Mouse (Mus musculus): ENCODE results near the gene Gm20479. TPM values are rescaled to one million over a fixed set of nuclear protein-coding genes. Genes with fewer than 3 reads are reported as not detected.

Gene Gm20479
- polyA plus RNA-seq, 1 experiment: not detected

DNA sequence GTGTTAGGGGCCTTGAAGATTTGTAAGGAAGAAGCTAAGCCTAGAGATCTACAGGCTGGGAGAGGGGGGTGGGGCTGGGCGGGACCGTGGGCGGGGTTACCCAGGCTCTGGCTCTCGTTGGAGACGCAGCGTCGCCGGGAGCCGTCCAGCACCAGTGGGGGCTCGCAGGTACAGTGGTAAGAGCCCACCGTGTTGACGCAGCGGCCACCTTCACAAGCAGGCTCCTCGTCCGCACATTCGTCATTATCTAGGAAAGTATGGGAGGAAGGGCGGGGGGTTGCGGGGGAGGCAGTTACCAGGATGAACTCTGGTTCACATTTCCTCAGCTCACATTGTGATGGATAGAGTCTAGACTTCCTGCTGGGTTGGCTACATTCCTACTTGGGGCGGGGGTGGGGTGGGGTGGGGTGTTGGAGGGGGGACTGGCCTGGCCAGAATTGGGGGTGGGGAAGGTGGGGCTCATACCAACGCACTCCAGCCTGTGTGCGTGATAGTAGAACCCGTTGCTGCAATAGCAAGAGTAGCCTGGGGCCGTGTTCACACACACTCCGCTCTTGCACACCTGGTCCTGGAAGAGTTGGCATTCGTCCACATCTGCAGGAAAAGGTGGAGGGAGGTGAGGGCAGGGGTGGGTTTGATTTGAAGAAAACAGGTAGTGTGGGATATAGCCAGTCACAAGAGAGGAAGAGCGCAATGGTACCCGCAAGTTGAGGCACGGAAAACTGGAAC lies 48.2 kb downstream of the Gm20479 start:
- DNase-seq (ENCODE audit: low read depth): no peak
- TF ChIP-seq CTCF (IDR thresholded peaks at IDR 0.05; ENCODE audit: borderline replicate concordance, extremely low read depth, insufficient read depth, insufficient read length) (no peak), POLR2A (IDR thresholded peaks at IDR 0.05; ENCODE audit: borderline replicate concordance, extremely low read depth, insufficient read depth, insufficient read length, poor library complexity, severe bottlenecking) (no peak)

DNA sequence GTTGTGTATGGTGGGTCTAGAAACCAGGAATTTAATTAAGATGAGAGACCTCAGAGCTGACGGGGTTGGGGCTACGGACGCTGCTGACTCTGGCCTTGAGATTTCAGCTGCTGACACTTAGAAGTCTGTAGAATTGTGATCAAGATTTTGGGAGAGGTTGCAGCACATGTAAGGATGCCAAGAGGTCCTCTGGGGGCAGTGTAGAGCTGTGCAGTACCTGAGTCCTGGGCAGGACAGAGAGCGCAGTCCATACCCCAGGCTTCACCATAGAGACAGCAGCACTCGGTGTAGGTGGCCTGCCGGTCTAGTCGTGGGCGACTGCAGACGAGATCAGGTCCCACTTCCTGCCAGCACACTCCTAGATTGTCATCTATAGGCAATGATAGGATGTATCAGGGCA lies 49.7 kb downstream of the Gm20479 start:
- no peak for DNase-seq (ENCODE audit: low read depth)
- TF ChIP-seq POLR2A (IDR thresholded peaks at IDR 0.05; ENCODE audit: borderline replicate concordance, extremely low read depth, insufficient read depth, insufficient read length, poor library complexity, severe bottlenecking): no peak
- TF ChIP-seq CTCF (IDR thresholded peaks at IDR 0.05; ENCODE audit: borderline replicate concordance, extremely low read depth, insufficient read depth, insufficient read length): 0 out of 2 replicates have a peak, but pooled peaks have one; percentile 23

DNA sequence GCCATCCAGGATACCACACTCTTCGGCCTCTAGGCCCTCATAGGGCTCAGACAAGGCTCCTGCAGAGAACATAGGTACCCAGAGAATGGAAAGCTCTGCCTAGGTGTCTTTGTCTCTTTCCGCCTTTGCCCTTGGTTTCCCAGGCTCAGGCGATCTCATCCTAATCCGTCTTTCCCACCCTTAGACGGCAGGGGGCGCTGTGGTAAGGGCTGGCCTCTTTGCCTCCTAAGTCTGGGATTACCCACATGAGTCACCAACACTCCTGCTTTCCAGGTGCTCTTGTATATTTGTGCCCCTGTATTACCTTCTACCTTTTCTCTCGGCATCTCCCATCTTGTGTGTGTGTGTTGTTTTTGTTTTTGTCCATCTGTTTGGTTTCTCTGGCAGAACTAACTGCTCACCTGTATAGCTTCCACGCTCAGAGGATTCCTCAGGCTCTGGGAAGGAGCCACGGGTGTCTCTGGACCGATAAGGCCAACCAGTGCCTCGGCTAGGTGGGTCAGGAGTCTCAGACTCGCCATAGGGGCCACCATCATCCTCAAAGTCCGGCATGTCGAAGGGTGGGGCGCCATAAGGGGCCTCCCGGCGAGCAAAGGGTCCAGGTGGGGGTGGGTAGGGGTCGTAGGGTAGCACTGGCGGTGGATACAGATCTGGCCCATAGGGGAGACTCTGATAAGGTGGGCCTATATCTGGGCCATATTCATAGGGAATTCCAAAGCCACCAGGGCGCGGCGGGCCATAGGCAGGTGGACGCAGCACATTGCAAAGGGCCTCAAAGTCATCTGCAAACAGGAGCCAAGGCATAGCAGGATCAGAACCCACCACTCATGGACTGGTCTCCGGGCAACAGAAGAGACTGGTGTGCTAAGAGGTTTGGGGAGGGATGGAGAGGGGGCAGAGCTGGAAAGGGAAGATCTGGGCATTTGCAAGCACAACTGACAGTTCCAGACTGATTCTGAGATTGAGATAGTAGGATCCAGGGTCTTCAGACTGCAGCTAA lies 50.8 kb downstream of the Gm20479 start:
- no peak for TF ChIP-seq POLR2A (IDR thresholded peaks at IDR 0.05; ENCODE audit: borderline replicate concordance, extremely low read depth, insufficient read depth, insufficient read length, poor library complexity, severe bottlenecking)
- peak; percentile 66 for TF ChIP-seq CTCF (IDR thresholded peaks at IDR 0.05; ENCODE audit: borderline replicate concordance, extremely low read depth, insufficient read depth, insufficient read length)
- DNase-seq (ENCODE audit: low read depth): no peak

DNA sequence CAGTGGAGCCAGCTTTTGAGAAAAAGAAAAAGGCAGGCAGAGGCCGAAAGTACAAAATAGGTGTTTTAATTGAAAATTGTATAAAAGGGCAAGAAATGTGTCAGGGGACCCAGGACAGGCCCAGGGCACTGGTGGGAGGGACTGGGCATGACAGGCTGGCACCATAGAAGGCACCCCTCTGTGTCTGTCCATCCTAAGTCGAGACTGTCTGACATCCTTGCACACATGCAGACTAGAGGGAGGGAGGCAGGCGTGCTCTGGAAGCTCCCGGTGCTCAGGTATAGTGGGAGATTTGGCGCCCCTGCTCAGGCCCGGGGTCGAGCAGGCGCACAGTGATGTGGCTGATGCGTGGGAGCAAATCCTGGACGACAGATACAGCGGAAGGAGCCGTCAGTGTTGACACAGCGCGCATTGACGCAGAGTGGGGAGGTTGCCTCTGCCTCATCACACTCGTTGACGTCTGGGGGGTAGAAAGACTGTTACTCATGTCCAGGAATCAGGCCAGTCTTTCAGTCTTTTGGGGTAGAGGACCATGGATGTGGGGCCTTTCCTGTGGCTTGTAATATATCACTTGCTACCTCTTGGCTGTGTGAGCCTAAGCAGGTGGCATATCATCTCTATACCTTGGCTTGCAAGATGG lies 52.0 kb downstream of the Gm20479 start:
- no peak for DNase-seq (ENCODE audit: low read depth)
- TF ChIP-seq CTCF (IDR thresholded peaks at IDR 0.05; ENCODE audit: borderline replicate concordance, extremely low read depth, insufficient read depth, insufficient read length) (no peak), POLR2A (IDR thresholded peaks at IDR 0.05; ENCODE audit: borderline replicate concordance, extremely low read depth, insufficient read depth, insufficient read length, poor library complexity, severe bottlenecking) (no peak)

Other genes starting within 250 kb of the Gm20479 start
- 0.05 TPM in 1 of 2 replicates, not detected in the other for gene Cyp2f2, start 237.5 kb downstream of the Gm20479 start, polyA plus RNA-seq (2012; rRNA removed)
- not detected in 2 replicates for gene Cyp2t4, start 203.7 kb downstream of the Gm20479 start, polyA plus RNA-seq (2012; rRNA removed)
- gene Egln2, start 190.6 kb downstream of the Gm20479 start, polyA plus RNA-seq (2012; rRNA removed): 129 and 131 TPM in 2 replicates
- 81.4 and 86.7 TPM in 2 replicates for gene Rab4b, start 178.5 kb downstream of the Gm20479 start, polyA plus RNA-seq (2012; rRNA removed)
- 0.16 TPM in 1 of 2 replicates, not detected in the other for gene Gm21983, start 176.3 kb downstream of the Gm20479 start, polyA plus RNA-seq (2012; rRNA removed)
- gene Mia, start 176.3 kb downstream of the Gm20479 start, polyA plus RNA-seq (2012; rRNA removed): 12.3 and 14.6 TPM in 2 replicates
- 11.9 and 13.2 TPM in 2 replicates for gene BC024978, start 161.6 kb downstream of the Gm20479 start, polyA plus RNA-seq (2012; rRNA removed)
- 320 and 444 TPM in 2 replicates for gene Snrpa, start 161.1 kb downstream of the Gm20479 start, polyA plus RNA-seq (2012; rRNA removed)
- 15.3 and 15.9 TPM in 2 replicates for gene Itpkc, start 128.8 kb downstream of the Gm20479 start, polyA plus RNA-seq (2012; rRNA removed)
- gene Coq8b, start 124.4 kb downstream of the Gm20479 start, polyA plus RNA-seq (2012; rRNA removed): 42.6 and 50.1 TPM in 2 replicates
- gene Numbl, start 99.0 kb downstream of the Gm20479 start, polyA plus RNA-seq (2012; rRNA removed): 109 and 112 TPM in 2 replicates
- 24.3 and 24.4 TPM in 2 replicates for gene Ltbp4, start 19.7 kb downstream of the Gm20479 start, polyA plus RNA-seq (2012; rRNA removed)
- gene Shkbp1, start 1.4 kb downstream of the Gm20479 start, polyA plus RNA-seq (2012; rRNA removed): 142 and 232 TPM in 2 replicates
- 21.0 and 30.4 TPM in 2 replicates for gene Sptbn4, start 90.3 kb upstream of the Gm20479 start, polyA plus RNA-seq (2012; rRNA removed)
- 13.9 and 19.1 TPM in 2 replicates for gene Blvrb, start 90.6 kb upstream of the Gm20479 start, polyA plus RNA-seq (2012; rRNA removed)
- gene Sertad3, start 116.3 kb upstream of the Gm20479 start, polyA plus RNA-seq (2012; rRNA removed): 7.8 and 12.6 TPM in 2 replicates
- 4.7 and 5.7 TPM in 2 replicates for gene Sertad1, start 129.5 kb upstream of the Gm20479 start, polyA plus RNA-seq (2012; rRNA removed)
- gene Prx, start 141.9 kb upstream of the Gm20479 start, polyA plus RNA-seq (2012; rRNA removed): 1.8 and 2.4 TPM in 2 replicates
- gene Hipk4, start 165.8 kb upstream of the Gm20479 start, polyA plus RNA-seq (2012; rRNA removed): 1.5 and 1.8 TPM in 2 replicates
- gene Pld3, start 195.8 kb upstream of the Gm20479 start, polyA plus RNA-seq (2012; rRNA removed): 192 and 200 TPM in 2 replicates
- gene 2310022A10Rik, start 195.8 kb upstream of the Gm20479 start, polyA plus RNA-seq (2012; rRNA removed): 42.8 and 52.7 TPM in 2 replicates
- gene Akt2, start 234.1 kb upstream of the Gm20479 start, polyA plus RNA-seq (2012; rRNA removed): 74.2 and 78.8 TPM in 2 replicates